Mouse (Mus musculus) ES-E14 (cell line): ENCODE data around the gene Ugcg. TPM values are rescaled to one million over a fixed set of nuclear protein-coding genes. Genes with fewer than 3 reads are reported as not detected.

Source experiments
- DNase-seq: peaks from one replicate; pipeline ENCODE4 v3.0.0-alpha.2; 2013; ENCODE audit warnings: low read depth, low spot score
- H3K27ac ChIP-seq: 2 replicates; pipeline ENCODE4 v1.5.1; 2012; ENCODE audit warnings: low read depth, mild to moderate bottlenecking, low read length, moderate library complexity, mixed read lengths; ENCODE audit not compliant: poor library complexity, insufficient read depth, severe bottlenecking
- H3K36me3 ChIP-seq: 2 replicates; pipeline ENCODE4 v1.6.1; 2012; ENCODE audit warnings: mild to moderate bottlenecking, low read length, moderate library complexity, mixed read lengths; ENCODE audit not compliant: control insufficient read depth, poor library complexity, insufficient read depth, severe bottlenecking
- H3K4me1 ChIP-seq, 2 experiments: fragments of 150-350 bp in 1 of 2; sonication (generic) in 1 of 2; 2 replicates each; pipeline ENCODE4 v1.6.1; 2012; ENCODE audit warnings: low read length in 2 of 2, mild to moderate bottlenecking in 1 of 2, mixed read lengths in 1 of 2; ENCODE audit not compliant: control insufficient read depth in 2 of 2, insufficient read depth in 2 of 2, poor library complexity in 1 of 2
- H3K4me3 ChIP-seq, 2 experiments: fragments of 150-350 bp in 1 of 2; sonication (generic) in 1 of 2; 2 replicates each; pipeline ENCODE4 v1.5.1; 2012; ENCODE audit warnings: low read length in 2 of 2, low read depth in 1 of 2, mild to moderate bottlenecking in 1 of 2, mixed read lengths in 1 of 2; ENCODE audit not compliant: insufficient read depth in 1 of 2, poor library complexity in 1 of 2, severe bottlenecking in 1 of 2
- H3K9ac ChIP-seq: 2 replicates; pipeline ENCODE4 v1.6.1; 2012; ENCODE audit warnings: low read depth, mild to moderate bottlenecking, low read length, mixed read lengths; ENCODE audit not compliant: poor library complexity, insufficient read depth, severe bottlenecking
- H3K9me3 ChIP-seq: fragments of 150-350 bp; sonication (generic); 2 replicates; pipeline ENCODE4 v1.6.1; 2012; ENCODE audit warnings: low read depth, mild to moderate bottlenecking, low read length; ENCODE audit not compliant: control insufficient read depth, insufficient read depth
- CHD2 ChIP-seq: IDR thresholded peaks from 2 replicates; pipeline ENCODE4 v1.6.1; 2014; ENCODE audit warnings: mild to moderate bottlenecking, low read depth, low read length, inconsistent platforms
- HCFC1 ChIP-seq: IDR thresholded peaks from 2 replicates; pipeline ENCODE4 v1.6.1; 2012; ENCODE audit warnings: low read length, inconsistent platforms, borderline replicate concordance; ENCODE audit not compliant: insufficient read depth
- MAFK ChIP-seq: IDR thresholded peaks from 2 replicates; pipeline ENCODE4 v1.6.1; 2014; ENCODE audit warnings: mild to moderate bottlenecking, low read depth, low read length, inconsistent platforms; ENCODE audit not compliant: insufficient read depth
- ZC3H11A ChIP-seq: IDR thresholded peaks from 2 replicates; pipeline ENCODE4 v1.6.1; 2012; ENCODE audit warnings: low read depth, mild to moderate bottlenecking, inconsistent platforms, low read length, borderline replicate concordance
- ZNF384 ChIP-seq: IDR thresholded peaks from 2 replicates; pipeline ENCODE4 v1.6.1; 2012; ENCODE audit warnings: low read depth, low read length, inconsistent platforms
- in situ Hi-C, 2 experiments: fragments of 600-800 bp; cut with MboI; formaldehyde crosslinking; loops; one replicate each; pipeline ENCODE4 v1.15.1; 2025; ENCODE audit warnings: low sequenced_read_pairs in 2 of 2, inconsistent platforms in 1 of 2; ENCODE audit not compliant: unreplicated experiment in 2 of 2
- total RNA-seq: library from RNA; depleted of rRNA; stranded (reverse); fragments of 300-350 nt; gene quantifications from 2 replicates; pipeline ENCODE4 v1.2.3, GENCODE M21; 2012

Gene Ugcg
- total RNA-seq, 1 experiment, result 56.4 TPM

GRCm38 (mm10) chr4:59241096-59241495 is 52.0 kb downstream of the Ugcg start:
- Histone ChIP-seq H3K9me3 (no peaks in the 10 kb centered on the region), H3K9ac (no peak overlapping the region), H3K4me3 (no peak overlapping the region), H3K36me3 (no peaks in the 10 kb centered on the region), H3K27ac (no peak overlapping the region), H3K4me1 (no peaks in the 10 kb centered on the region; a peak in 1 of 4 replicates)
- DNase-seq, result no peak
- in situ Hi-C loops, result no loop called here
- TF ChIP-seq ZNF384 (no peak), ZC3H11A (peak; percentile 3; the same call in 1 of the 2 replicates)

DNA sequence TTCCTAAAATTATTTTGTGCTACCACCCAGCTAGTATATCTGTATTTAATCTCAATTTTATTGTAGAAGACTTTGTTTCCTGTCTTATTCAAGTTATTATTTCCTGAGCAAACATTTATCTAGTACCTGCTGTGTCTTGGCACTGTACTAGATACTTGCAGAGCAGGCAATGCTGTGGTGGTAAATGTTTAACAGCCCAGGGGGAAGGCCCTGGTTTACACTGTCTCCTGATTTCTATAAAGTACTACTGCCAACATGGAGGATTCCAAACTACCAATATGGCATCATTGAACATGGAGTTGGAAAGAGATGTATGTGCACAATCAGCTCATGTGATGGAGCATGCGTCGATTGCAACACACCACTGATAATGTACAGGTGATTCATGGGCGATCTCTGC is 53.2 kb downstream of the Ugcg start:
- no peak overlapping the region for H3K4me3 ChIP-seq
- no peak for TF ChIP-seq ZC3H11A
- no peak for TF ChIP-seq MAFK
- no peak for TF ChIP-seq ZNF384
- no peak for TF ChIP-seq HCFC1
- TF ChIP-seq CHD2, result no peak
- no peaks in the 10 kb centered on the region for H3K9me3 ChIP-seq
- DNase-seq, result no peak
- no peak overlapping the region for H3K27ac ChIP-seq
- H3K36me3 ChIP-seq, result no peaks in the 10 kb centered on the region
- in situ Hi-C loops, result no loop called here
- H3K4me1 ChIP-seq, result no peaks in the 10 kb centered on the region; a peak in 1 of 4 replicates
- no peak overlapping the region for H3K9ac ChIP-seq

- TF ChIP-seq MAFK (no peak), CHD2 (no peak), ZC3H11A (no peak), ZNF384 (no peak), HCFC1 (no peak)
- no peak overlapping the region for H3K4me3 ChIP-seq
- no peak for DNase-seq
- no peak overlapping the region for H3K9ac ChIP-seq
- no peaks in the 10 kb centered on the region for H3K9me3 ChIP-seq
- H3K36me3 ChIP-seq, result no peaks in the 10 kb centered on the region
- H3K27ac ChIP-seq, result no peak overlapping the region
- no peaks in the 10 kb centered on the region; a peak in 1 of 4 replicates for H3K4me1 ChIP-seq
- in situ Hi-C loops, result no loop called here
These were observed 54.9 kb downstream of the Ugcg start for GRCm38 (mm10) chr4:59243802-59244493.

- no peak overlapping the region for H3K4me3 ChIP-seq
- H3K36me3 ChIP-seq, result no peaks in the 10 kb centered on the region
- no peaks in the 10 kb centered on the region; a peak in 1 of 4 replicates for H3K4me1 ChIP-seq
- no peaks in the 10 kb centered on the region for H3K9me3 ChIP-seq
- in situ Hi-C loops, result no loop called here
- no peak overlapping the region for H3K27ac ChIP-seq
- TF ChIP-seq HCFC1, result no peak
- DNase-seq, result no peak
- H3K9ac ChIP-seq, result no peak overlapping the region
These were observed 55.9 kb downstream of the Ugcg start for GRCm38 (mm10) chr4:59244791-59245555.
